Mouse (Mus musculus) bone marrow macrophage, adult 2 months (primary cell): ENCODE data around the gene Slmap.
"Not testable (repeated sequence)": the region's sequence is repeated elsewhere in the genome, so short reads cannot be mapped to it uniquely, and the experiment has no call there.

ENCODE experiments used
- CTCF ChIP-seq: IDR thresholded peaks from 2 replicates; pipeline ENCODE4 v1.5.1; 2012; ENCODE audit warnings: low read depth, mild to moderate bottlenecking, low read length, moderate library complexity
- POLR2A ChIP-seq: IDR thresholded peaks from 2 replicates; pipeline ENCODE4 v1.6.1; 2012; ENCODE audit warnings: mild to moderate bottlenecking, low read depth, low read length, borderline replicate concordance

DNA sequence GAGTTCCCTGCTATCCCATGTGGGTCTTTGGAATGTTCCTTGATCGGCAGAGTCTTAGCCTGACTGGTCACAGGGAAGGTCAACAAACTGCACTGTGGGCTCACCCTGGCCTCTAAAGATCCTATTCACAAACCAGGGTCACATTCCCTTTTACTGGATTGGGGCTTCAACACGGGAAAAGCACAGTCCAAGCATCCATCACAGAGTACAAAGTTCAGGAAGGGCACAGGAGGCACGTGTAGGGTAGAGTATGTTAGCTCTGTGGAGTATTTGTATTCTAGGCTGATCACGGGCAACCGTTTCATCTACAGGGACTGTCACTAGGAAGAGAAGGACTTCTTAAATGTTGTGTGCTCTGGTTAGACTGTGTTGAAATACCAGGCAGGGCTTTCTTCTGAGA is 147.7 kb downstream of the Slmap start:
- not testable (repeated sequence) for TF ChIP-seq CTCF, POLR2A
